Mouse (Mus musculus) neural tube, embryonic 14.5 days (tissue): ENCODE measurements at regions not wholly inside any gene's neighbourhood (a gene's known extent, or its start where the extent isn't known, plus 50 kb on each side); places are given as distances from the start of the nearest gene placed in this dataset.

Source experiments
- ATAC-seq: fragments of 200-750 bp; cut with Nextera tagmentation; 2 replicates; pipeline ENCODE4 v1.8.0; 2017; ENCODE audit warnings: low read depth, mild to moderate bottlenecking, moderate TSS enrichment, moderate library complexity
- H3K27ac ChIP-seq: fragments of 300-500 bp; sonication (generic); 2 replicates; pipeline ENCODE4 v1.5.1; 2014; ENCODE audit warnings: low read depth, mild to moderate bottlenecking, control low read depth, low read length, moderate library complexity, mixed read lengths
- H3K27me3 ChIP-seq: fragments of 300-500 bp; sonication (generic); 2 replicates; pipeline ENCODE4 v1.6.1; 2014; ENCODE audit warnings: low read length; ENCODE audit not compliant: control insufficient read depth, insufficient read depth
- H3K36me3 ChIP-seq: fragments of 300-500 bp; sonication (generic); 2 replicates; pipeline ENCODE4 v1.6.1; 2014; ENCODE audit warnings: low read length, mixed read lengths; ENCODE audit not compliant: control insufficient read depth, insufficient read depth
- H3K4me1 ChIP-seq: fragments of 300-500 bp; sonication (generic); 2 replicates; pipeline ENCODE4 v1.6.1; 2014; ENCODE audit warnings: low read length; ENCODE audit not compliant: control insufficient read depth, insufficient read depth
- H3K4me2 ChIP-seq: fragments of 300-500 bp; sonication (generic); 2 replicates; pipeline ENCODE4 v1.6.1; 2014; ENCODE audit warnings: mild to moderate bottlenecking, low read depth, low read length, control low read depth
- H3K4me3 ChIP-seq: fragments of 300-500 bp; sonication (generic); 2 replicates; pipeline ENCODE4 v1.5.1; 2014; ENCODE audit warnings: low read depth, low read length, control low read depth, mixed read lengths
- H3K9ac ChIP-seq: fragments of 300-500 bp; sonication (generic); replicated peaks from 2 replicates; pipeline ENCODE4 v1.6.1; 2014; ENCODE audit warnings: low read depth, mild to moderate bottlenecking, control low read depth, low read length, mixed read lengths
- H3K9me3 ChIP-seq: fragments of 300-500 bp; sonication (generic); 2 replicates; pipeline ENCODE4 v1.6.1; 2016; ENCODE audit warnings: low read length; ENCODE audit not compliant: control insufficient read depth
- WGBS: fragments of 180-500 bp; shearing (Covaris S2); extraction: QIAGEN DNeasy Blood & Tissue Kit; methylation state at CpG from one replicate; pipeline ENCODE4 v1.1.7; 2014; 5-methylcytosine and 5-hydroxymethylcytosine counted together

DNA sequence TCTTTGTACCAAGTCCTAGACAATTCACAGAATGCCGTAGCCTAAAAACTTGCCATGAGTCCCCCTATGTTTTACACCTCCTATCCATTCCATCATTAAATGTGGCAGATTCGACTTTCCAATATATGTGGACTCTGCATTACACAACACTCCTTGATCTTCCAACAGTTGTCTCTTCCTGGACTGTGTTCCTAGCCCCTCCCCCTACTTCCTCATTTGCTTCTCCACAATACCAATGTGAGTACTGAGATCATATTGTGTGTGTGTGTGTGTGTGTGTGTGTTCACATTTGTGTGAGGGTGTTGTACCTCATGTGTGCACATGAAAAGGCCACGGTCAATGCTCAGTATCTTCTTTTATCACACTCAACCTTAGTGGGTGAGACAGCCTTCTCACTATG, 144.5 kb upstream of the Klf6 start:
- no peak overlapping the region for H3K27ac ChIP-seq
- H3K9me3 ChIP-seq: no peaks in the 10 kb centered on the region
- no peak for ATAC-seq
- H3K36me3 ChIP-seq: no peaks in the 10 kb centered on the region
- H3K4me1 ChIP-seq: no peaks in the 10 kb centered on the region
- no peak overlapping the region for H3K4me3 ChIP-seq
- 86% methylated on average over 3 of the region's 3 CpGs for WGBS
- no peak overlapping the region for H3K4me2 ChIP-seq
- H3K9ac ChIP-seq: no peak overlapping the region
- no peaks in the 10 kb centered on the region for H3K27me3 ChIP-seq

DNA sequence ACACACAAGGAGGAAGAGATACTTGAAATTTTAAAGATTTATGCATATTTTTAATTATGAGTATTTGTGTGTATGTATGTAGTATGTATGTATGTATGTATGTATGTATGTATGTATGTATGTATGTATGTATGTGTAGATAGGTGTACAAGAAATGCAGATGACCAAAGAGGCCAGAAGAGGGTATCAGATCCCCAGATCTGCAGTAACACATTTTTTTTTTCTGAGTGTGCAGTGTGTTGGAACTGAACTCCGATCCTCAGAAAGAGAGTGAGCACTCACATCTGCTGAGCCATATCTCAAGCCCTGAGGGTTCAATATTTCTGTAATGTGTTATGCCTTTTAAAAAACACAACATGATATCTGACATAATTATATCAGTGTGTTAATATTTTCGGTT, 138.0 kb upstream of the Klf6 start:
- H3K27me3 ChIP-seq: no peaks in the 10 kb centered on the region
- ATAC-seq: no peak
- H3K27ac ChIP-seq: no peak overlapping the region
- H3K4me3 ChIP-seq: no peak overlapping the region
- no peaks in the 10 kb centered on the region for H3K4me1 ChIP-seq
- H3K4me2 ChIP-seq: no peak overlapping the region
- H3K36me3 ChIP-seq: no peaks in the 10 kb centered on the region
- H3K9me3 ChIP-seq: no peaks in the 10 kb centered on the region
- 91% methylated on average over 2 of the region's 2 CpGs for WGBS
- no peak overlapping the region for H3K9ac ChIP-seq

GRCm38 (mm10) chr13:5724364-5724763, 136.9 kb upstream of the Klf6 start:
- Histone ChIP-seq H3K27ac (no peak overlapping the region), H3K4me1 (no peaks in the 10 kb centered on the region), H3K27me3 (no peaks in the 10 kb centered on the region), H3K9me3 (no peaks in the 10 kb centered on the region), H3K4me2 (no peak overlapping the region), H3K4me3 (no peak overlapping the region), H3K9ac (no peak overlapping the region), H3K36me3 (no peaks in the 10 kb centered on the region)
- ATAC-seq: no peak
- 58% methylated on average over 1 of the region's 1 CpGs for WGBS

DNA sequence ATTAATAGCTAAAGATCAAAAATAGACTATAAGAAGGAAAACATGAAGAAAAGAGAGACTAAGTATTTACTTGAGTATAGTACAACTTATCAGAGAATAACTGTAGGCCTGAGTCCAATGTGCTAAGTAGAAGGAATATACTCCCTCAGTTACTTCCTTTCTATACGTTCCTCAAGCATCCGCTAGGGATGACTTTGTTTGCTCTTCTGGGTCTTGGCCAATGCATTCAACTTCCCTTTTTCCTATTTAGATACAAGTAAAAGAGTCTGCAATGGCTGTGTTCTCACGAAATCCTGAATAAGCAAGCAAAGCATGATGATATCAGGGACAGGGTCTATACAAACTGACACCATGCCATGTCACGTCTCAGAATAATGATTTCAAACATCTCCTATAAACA, 135.3 kb upstream of the Klf6 start:
- Histone ChIP-seq H3K36me3 (no peaks in the 10 kb centered on the region), H3K9me3 (no peaks in the 10 kb centered on the region), H3K27me3 (no peaks in the 10 kb centered on the region), H3K4me2 (no peak overlapping the region), H3K27ac (no peak overlapping the region), H3K4me1 (no peaks in the 10 kb centered on the region), H3K4me3 (no peak overlapping the region), H3K9ac (no peak overlapping the region)
- WGBS: 94% methylated on average over 4 of the region's 4 CpGs
- no peak for ATAC-seq

- no peak for ATAC-seq
- no peak overlapping the region for H3K27ac ChIP-seq
- H3K36me3 ChIP-seq: no peaks in the 10 kb centered on the region
- no peak overlapping the region for H3K4me3 ChIP-seq
- H3K4me2 ChIP-seq: no peak overlapping the region
- no peaks in the 10 kb centered on the region for H3K4me1 ChIP-seq
- no peaks in the 10 kb centered on the region for H3K9me3 ChIP-seq
- WGBS: 89% methylated on average over 1 of the region's 1 CpGs
- no peak overlapping the region for H3K9ac ChIP-seq
- no peaks in the 10 kb centered on the region for H3K27me3 ChIP-seq
Observed at GRCm38 (mm10) chr13:5726446-5726845, 134.8 kb upstream of the Klf6 start.

DNA sequence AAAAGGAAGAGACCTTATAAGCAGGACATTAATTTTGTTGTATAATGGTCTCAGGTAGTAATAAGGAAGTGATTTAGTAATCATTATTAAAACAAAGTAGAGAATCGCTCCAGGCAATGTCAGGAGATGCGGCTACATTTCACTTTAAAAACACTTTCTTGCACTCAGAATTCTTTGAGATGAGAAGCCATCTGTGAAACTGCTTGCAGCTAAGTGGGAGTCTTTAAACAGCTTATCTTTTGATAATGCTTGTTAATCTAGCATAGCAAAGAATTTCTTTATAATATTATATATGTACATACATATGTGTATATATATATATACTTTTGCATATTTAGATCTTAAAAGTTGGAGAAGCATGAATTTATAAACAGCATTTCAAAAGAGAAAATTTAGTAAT, 133.1 kb upstream of the Klf6 start:
- H3K9ac ChIP-seq: no peak overlapping the region
- no peaks in the 10 kb centered on the region for H3K4me1 ChIP-seq
- H3K36me3 ChIP-seq: no peaks in the 10 kb centered on the region
- no peaks in the 10 kb centered on the region for H3K27me3 ChIP-seq
- ATAC-seq: no peak
- no peaks in the 10 kb centered on the region for H3K9me3 ChIP-seq
- H3K4me3 ChIP-seq: no peak overlapping the region
- WGBS: 88% methylated on average over 2 of the region's 2 CpGs
- no peak overlapping the region for H3K4me2 ChIP-seq
- no peak overlapping the region for H3K27ac ChIP-seq

- ATAC-seq: no peak
- WGBS: 20% methylated on average over 1 of the region's 1 CpGs
Observed at GRCm38 (mm10) chr13:5728808-5729207, 132.5 kb upstream of the Klf6 start.

DNA sequence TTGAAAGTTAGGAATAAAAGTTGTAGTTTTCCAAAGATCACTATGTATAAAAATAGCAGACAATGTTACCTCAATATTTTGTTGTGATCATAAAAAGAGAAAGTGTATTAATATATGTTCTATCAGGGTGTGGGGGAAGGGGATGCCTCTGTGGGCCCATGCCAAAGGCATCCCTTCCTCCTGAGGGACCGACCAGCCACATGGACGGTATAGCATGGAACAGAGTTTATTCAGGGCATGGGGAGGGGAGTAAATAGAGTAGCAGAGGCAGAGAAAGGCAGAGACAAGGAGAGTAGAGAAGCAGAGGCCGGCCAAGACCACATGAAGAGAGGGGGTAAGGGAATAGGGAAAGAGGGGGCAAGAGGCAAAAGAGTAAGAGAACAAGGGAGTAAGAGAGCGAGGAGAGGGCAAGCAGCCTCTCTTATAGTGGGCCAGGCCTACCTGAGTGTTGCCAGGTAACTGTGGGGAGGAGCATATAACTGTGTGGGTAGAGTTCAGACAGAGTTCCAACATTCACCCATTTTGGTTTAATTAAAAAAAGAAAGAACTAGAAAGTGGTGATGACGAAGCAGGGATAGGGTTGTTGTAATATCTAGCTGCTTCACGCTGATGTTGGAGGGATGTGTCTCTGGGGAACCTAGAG, 131.7 kb upstream of the Klf6 start:
- Histone ChIP-seq H3K27ac (no peak overlapping the region), H3K4me2 (no peak overlapping the region), H3K4me3 (no peak overlapping the region), H3K36me3 (no peaks in the 10 kb centered on the region), H3K27me3 (no peaks in the 10 kb centered on the region), H3K9me3 (no peaks in the 10 kb centered on the region), H3K4me1 (no peaks in the 10 kb centered on the region), H3K9ac (no peak overlapping the region)
- ATAC-seq: no peak
- 65% methylated on average over 6 of the region's 6 CpGs for WGBS

More at GRCm38 (mm10) chr13:5728808-5729207, 132.5 kb upstream of the Klf6 start:
- H3K4me1 ChIP-seq: no peaks in the 10 kb centered on the region
- no peak overlapping the region for H3K9ac ChIP-seq
- no peaks in the 10 kb centered on the region for H3K36me3 ChIP-seq
- H3K4me2 ChIP-seq: no peak overlapping the region
- no peaks in the 10 kb centered on the region for H3K9me3 ChIP-seq
- no peak overlapping the region for H3K4me3 ChIP-seq
- no peaks in the 10 kb centered on the region for H3K27me3 ChIP-seq
- no peak overlapping the region for H3K27ac ChIP-seq

DNA sequence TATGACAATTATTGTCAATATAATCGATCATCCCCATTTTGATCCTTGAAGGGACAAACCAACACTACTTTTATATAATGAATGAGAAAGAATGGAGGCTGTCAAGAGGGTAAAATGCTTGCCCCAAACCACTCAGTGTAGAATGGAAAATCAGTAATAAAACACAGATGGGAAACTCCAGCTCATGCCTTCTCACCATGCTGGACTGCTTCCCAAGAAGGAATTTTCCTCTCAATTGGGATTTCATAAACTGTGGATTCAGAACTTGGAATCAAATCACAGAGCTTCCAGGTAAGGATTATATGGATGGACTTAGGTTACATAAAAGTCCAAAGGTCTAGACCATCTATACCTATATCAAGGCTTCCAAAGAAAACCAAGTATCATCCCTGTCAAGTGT, 129.1 kb upstream of the Klf6 start:
- H3K4me1 ChIP-seq: no peaks in the 10 kb centered on the region

More for the DNA sequence above, 129.1 kb upstream of the Klf6 start:
- Histone ChIP-seq H3K4me2 (no peak overlapping the region), H3K27ac (no peak overlapping the region), H3K36me3 (no peaks in the 10 kb centered on the region), H3K4me3 (no peak overlapping the region), H3K27me3 (no peaks in the 10 kb centered on the region), H3K9me3 (no peaks in the 10 kb centered on the region), H3K9ac (no peak overlapping the region)
- 87% methylated on average over 1 of the region's 1 CpGs for WGBS
- no peak for ATAC-seq
